Mouse (Mus musculus): ENCODE data around the gene Ceacam1. TPM values are rescaled to one million over a fixed set of nuclear protein-coding genes. Genes with fewer than 3 reads are reported as not detected.
"Not testable (repeated sequence)": the region's sequence is repeated elsewhere in the genome, so short reads cannot be mapped to it uniquely, and the experiment has no call there.

Ceacam1 gene
- total RNA-seq (2017), result 207 to 253 TPM (median 236 TPM) in 3 replicates

DNA sequence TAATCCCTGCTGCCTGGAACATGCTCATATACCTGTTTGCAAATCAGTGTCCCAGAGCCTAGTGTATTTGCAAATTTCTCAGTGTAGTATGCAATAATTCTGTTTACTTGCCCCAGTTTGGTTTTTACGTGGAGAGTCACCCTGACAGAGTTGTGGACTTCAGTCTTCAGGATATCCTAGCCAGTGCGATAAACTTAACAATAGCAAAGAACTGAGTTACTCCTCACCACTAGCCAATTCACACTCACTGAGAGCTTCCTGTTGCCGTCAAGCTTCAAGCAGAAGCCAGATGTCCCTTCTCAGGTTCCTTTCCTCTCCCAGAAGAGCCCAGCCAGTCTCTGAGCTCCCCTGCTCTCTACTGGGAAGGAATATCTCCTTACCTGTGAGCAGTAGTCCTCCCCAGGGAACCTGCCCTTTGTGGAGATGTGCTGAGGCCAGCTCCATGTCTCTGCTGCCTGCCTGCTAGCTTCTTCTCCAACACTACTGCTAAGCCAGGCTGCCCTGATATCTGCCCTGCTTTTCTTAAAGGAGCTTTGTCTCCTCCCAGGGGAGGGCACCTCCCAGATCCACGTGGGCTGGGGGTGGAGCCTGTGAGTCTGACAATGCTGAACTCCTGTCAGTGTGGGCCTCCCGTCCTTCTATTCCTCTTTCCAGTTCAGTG, at the start of gene Ceacam1:
Gene Ceacam1, minus strand, starts transcription at position 513 of the 661 bp plus-strand sequence.
- ATAC-seq (replicated peaks; ENCODE audit: insufficient number of reproducible peaks, low FRiP score, low TSS enrichment, poor library complexity, severe bottlenecking), result peak; percentile 92

DNA sequence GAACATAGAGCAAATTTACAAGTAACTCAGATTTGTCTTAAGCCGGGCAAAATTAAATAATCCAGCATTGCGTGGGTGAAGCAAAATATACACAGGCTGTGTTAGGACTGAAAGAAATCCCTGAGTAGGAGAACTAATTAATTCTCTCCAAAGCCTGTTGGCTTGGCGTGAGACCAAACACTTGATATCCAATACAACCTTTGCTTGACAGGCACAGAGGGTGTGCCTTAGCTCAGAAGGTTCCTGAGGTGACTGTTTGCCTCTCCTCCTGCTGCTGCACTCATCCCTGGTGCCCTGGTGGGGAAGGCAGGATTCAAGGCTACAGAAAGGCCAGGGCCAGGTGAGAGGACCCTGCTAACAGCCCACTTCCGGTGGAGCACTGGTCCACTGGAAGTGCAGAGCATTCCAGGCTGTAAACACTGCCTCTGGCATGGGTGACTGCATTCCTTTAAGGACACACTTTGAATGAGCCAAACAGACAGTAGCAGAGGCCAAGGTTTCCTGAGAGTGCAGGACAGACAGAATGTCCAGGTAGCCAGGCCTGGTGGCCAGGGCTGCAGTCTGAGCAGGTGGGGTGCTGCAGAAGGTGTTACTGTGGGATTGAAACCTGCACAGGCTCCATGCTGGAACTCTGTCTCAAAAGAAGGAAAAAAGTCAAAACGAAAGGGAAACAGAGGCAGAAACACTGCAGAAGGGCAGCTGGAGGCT, 38.8 kb upstream of the Ceacam1 start:
- ATAC-seq (replicated peaks; ENCODE audit: insufficient number of reproducible peaks, low FRiP score, low TSS enrichment, poor library complexity, severe bottlenecking), result not testable (repeated sequence)

DNA sequence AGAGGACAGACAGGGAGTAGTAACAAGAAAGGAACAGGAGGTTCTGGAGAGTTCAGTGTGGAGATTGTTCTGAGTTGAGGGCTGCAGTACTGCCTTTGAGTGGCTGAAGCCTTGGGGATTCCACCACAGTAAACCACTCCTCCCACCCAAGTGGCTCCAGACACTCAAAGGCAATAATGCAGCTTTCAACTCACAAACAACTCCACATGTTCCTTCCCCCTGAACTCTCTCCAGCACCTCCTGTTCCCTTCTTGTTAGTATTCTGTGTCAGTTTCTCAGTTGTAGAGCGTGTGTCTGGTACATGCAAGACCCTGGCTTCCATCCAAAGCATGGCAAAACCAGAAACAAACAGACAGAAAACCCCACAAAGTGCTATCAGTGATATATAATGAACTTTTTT, 38.3 kb upstream of the Ceacam1 start:
- ATAC-seq (replicated peaks; ENCODE audit: insufficient number of reproducible peaks, low FRiP score, low TSS enrichment, poor library complexity, severe bottlenecking), result not testable (repeated sequence)

DNA sequence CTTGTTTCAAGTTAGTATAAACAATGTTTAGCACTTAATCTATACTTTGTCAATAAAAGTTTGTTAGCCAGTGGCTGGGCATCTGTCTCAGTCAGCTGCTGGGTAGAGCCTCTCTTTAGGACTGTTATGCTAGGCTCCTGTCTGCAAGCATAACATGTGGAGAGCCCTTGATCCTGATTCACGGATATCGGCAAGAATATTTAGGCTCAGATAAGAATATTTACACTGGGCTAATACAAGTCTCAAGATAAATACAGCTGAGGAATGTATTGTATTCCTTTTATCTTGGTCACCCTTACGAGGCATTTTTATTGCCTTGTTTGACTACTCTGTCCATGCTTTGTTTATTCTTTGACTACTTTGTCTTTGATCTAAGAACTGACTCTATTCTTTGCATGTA, 32.5 kb upstream of the Ceacam1 start:
- ATAC-seq (replicated peaks; ENCODE audit: insufficient number of reproducible peaks, low FRiP score, low TSS enrichment, poor library complexity, severe bottlenecking), result no peak

DNA sequence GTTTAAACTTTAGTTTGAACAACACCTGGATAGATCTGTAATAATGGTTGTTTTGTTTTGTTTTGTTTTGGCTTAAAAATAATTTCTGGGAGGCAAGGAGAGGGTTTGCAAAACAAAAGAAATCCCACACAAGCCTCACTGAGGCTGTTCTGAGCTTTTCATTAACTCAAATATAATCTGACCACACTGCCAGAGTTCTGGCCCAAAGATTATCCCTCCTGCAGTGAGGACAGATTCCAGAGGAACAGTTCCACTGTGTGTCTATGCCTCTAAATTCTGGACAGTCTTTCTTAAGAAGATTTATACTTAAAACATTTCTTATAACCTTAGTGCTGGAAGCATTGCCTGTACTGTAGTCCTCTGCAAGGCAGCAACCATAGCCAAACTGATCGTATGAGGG, 17.2 kb upstream of the Ceacam1 start:
- no peak for ATAC-seq (replicated peaks; ENCODE audit: insufficient number of reproducible peaks, low FRiP score, low TSS enrichment, poor library complexity, severe bottlenecking)

DNA sequence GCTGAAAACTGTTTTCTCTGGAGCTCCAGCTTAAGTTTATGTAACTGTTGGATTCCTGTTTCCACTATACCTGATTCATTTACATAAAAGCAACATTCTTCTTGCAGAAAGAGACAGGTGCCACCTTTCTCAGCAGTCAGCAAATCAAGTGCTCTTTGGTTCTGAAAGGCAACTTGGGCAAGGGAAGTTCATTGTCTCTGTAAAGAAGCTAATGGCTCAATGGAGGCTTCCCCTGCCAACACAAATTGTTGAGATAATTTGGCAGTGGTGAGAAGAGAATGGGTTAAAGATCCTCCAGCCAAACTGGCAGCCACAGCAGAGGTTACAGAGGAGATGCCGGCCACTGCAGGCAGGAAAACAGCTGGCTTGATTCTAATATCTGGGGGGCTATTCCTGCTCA, 13.3 kb upstream of the Ceacam1 start:
- ATAC-seq (replicated peaks; ENCODE audit: insufficient number of reproducible peaks, low FRiP score, low TSS enrichment, poor library complexity, severe bottlenecking), result not testable (repeated sequence)

DNA sequence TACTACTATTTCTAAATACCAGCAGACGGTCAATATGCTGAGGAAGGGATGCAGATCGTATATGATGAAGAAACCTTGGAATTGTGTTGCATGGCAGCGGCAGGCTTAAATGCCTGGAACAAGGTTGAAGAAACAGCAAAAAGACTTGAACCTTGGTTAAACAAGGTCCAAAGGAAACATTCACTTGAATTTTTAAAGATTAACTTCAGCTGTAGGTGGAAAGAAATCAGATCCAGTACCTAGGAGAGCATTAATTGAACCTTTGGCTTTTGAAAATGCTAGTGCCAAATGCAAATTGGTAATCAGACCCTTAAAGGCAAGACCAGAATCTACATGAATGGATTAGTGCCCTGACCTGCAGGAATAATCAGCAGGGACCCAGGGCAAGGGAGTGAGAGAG, 12.0 kb upstream of the Ceacam1 start:
- ATAC-seq (replicated peaks; ENCODE audit: insufficient number of reproducible peaks, low FRiP score, low TSS enrichment, poor library complexity, severe bottlenecking), result not testable (repeated sequence)

DNA sequence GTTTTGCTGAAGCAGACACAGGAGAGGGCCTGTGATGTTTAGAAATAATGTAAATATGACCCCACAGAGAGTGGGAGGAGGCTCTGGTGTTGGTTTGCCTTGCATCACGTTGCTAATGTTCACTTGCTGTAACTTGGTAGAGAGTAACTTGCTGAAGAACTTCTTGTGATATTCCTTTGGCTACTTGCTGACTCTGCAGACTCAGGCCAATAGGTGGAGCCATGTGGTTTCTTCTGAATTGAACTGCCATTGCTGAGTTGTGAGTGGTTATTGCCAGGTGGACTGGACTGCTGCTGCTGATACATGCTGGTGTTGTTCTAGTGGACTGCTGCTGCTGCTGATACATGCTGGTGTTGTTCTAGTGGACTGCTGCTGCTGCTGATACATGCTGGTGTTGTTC, 8.8 kb upstream of the Ceacam1 start:
- ATAC-seq (replicated peaks; ENCODE audit: insufficient number of reproducible peaks, low FRiP score, low TSS enrichment, poor library complexity, severe bottlenecking), result no peak

DNA sequence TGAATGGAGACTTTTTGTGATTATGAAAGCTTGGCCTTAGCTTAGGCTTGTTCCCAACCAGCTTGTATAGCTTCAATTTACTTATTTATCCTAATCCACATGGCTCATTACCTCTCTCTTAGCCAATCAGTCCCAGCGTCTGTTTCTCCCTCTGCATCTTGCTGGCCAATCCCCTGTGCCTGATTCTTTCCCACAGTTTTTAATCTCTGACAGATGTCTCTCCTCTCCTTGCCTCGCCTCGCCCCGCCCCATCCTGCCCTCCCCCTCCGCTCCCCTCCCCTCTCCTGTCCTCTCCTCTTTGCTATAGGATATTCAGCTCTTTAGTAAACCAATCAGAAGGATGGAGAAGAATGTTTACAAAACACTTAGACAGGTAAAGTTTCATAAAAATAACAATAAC, 7.7 kb upstream of the Ceacam1 start:
- ATAC-seq (replicated peaks; ENCODE audit: insufficient number of reproducible peaks, low FRiP score, low TSS enrichment, poor library complexity, severe bottlenecking), result no peak

DNA sequence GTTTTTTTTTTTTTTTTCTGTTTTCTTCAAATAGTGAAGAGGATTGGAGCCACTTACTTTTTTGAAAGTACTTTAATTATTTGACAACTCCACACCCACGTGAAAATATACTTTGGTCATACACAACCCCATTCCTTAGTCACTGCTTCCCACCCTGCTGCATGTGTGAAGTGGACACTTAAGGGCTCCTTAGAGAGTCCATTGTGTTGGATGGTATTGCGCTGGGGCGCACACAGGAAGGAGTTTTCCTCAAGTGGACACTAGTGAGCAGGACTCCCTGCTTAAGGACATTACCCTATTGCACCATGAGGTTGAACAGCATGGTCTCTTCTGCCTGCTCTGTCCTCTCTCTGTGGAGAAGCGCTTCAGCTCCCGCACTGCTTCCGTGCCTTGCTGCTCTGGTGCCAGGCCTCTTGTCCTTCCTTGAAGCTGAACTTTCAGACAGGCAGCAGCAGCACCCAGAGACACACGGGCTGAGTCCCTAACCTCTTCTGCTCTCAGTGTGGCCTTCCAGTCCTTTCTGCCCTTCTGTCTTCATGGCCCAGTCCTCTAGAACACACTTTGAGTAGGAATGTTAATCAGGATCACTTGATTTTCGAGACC, 5.8 kb upstream of the Ceacam1 start:
- ATAC-seq (replicated peaks; ENCODE audit: insufficient number of reproducible peaks, low FRiP score, low TSS enrichment, poor library complexity, severe bottlenecking), result no peak

DNA sequence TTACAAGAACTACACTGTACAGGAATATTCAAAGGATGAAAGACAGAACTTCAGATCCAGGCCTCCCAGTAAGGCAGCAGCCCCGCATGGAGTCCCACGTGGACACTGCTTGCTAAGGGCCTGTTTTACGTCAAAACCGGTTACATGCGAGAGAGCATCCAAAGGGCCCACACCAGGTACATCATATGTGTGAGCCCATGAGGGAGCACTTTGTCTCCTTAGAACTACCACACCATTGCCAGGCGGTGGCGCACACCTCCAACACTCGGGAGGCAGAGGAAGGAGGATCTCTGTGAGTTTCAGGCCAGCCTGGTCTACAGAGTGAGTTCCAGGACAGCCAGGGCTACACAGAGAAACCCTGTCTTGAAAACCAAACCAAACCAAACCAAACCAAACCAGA, 3.4 kb upstream of the Ceacam1 start:
- not testable (repeated sequence) for ATAC-seq (replicated peaks; ENCODE audit: insufficient number of reproducible peaks, low FRiP score, low TSS enrichment, poor library complexity, severe bottlenecking)

DNA sequence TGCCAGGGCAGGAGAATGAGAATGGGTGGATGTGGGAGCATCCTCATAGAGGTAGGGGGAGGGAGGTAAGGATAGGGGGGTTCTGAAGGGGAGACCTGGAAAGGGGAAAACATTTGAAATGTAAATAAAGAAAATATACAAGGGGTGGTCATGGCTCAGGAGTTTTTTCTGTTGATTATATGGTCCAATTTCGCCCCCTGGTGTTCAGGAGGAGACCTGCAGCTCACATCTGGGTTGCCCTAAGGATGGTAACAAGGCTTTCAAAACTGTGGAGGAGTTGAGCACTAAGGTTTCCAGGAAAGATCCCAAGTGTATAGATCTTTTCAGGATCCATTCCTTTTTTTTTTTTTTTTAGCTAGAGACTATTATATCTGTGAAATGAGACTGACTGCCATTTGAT, 2.0 kb upstream of the Ceacam1 start:
- ATAC-seq (replicated peaks; ENCODE audit: insufficient number of reproducible peaks, low FRiP score, low TSS enrichment, poor library complexity, severe bottlenecking), result 0 out of 2 replicates have a peak, but pooled peaks have one; percentile 48

DNA sequence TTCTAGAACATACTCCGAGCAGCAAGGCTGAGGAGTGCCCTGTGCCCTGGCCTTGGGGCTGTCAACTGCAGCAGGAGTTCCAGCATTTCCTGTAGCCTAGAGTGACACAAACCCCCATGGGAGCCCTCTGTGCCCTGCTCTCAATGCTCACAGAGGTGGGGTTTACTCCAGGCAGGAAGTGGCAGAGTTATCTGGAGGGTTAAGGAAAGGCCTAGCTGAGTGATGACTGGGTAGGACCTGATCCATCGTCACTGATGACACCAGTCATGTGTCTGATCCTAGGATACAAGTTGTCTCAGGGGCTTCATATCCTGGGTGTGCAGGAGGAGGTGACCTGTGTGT, 320 bp upstream of the Ceacam1 start:
- peak; percentile 25; the same call in 1 of the 2 replicates for ATAC-seq (replicated peaks; ENCODE audit: insufficient number of reproducible peaks, low FRiP score, low TSS enrichment, poor library complexity, severe bottlenecking)

DNA sequence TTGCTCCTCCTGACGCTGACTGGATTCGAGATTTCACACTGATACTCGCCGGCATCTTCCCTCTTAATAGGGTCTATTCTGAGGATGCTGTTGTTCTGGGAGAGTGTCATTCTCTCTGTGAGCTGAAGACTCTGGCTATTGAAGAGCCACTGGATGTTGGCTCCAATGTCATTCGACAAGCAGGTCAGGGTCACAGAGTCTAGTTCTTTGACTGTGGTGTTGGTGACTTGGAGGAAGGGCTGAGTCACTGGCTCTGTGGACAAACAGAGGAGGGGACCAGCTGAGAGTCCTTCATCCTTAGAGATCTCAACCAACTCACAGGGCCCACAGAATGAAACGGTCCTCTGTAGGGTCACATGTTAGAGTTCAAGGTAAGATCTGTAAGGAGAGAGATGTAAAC, 5.6 kb downstream of the Ceacam1 start:
- not testable (repeated sequence) for ATAC-seq (replicated peaks; ENCODE audit: insufficient number of reproducible peaks, low FRiP score, low TSS enrichment, poor library complexity, severe bottlenecking)

DNA sequence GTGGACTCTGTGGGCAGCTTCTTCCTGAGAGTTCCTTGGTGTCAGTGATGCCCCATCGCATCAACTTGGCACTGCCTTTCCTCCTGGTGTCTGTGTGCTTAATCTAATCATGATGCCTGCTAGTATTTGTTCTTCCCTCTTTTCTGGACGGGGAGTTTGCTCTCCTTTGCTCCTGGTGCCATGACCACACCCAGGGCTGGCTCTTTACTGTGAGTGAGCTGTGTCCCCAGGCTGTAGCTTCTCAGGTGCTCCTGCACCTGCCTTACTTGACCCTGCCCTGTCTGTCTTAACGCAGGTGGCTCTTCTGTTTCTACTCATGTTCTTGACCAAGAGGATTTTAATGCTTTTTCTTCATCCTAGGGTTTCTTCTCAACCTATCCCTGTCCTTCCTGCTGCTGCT, 11.8 kb downstream of the Ceacam1 start:
- ATAC-seq (replicated peaks; ENCODE audit: insufficient number of reproducible peaks, low FRiP score, low TSS enrichment, poor library complexity, severe bottlenecking), result not testable (repeated sequence)

DNA sequence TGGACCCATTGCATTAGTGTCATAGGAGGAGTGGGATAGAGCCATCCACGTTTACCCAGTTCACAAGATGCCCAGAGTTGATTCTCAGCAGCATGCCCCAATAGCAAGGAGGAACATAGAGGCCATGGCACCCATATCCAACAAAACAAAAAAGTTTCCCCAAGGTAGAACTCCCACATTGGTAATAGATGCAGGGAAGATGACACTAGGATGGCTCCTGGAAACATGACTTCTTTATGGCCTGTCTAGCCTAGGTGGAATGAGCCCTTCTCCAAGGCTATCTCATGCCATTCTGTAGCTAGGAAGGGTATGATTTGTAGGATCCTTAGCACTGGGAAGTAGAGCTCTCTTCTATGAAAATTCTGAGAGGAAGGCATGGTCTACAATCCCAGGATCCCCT, 12.4 kb downstream of the Ceacam1 start:
- ATAC-seq (replicated peaks; ENCODE audit: insufficient number of reproducible peaks, low FRiP score, low TSS enrichment, poor library complexity, severe bottlenecking), result no peak

DNA sequence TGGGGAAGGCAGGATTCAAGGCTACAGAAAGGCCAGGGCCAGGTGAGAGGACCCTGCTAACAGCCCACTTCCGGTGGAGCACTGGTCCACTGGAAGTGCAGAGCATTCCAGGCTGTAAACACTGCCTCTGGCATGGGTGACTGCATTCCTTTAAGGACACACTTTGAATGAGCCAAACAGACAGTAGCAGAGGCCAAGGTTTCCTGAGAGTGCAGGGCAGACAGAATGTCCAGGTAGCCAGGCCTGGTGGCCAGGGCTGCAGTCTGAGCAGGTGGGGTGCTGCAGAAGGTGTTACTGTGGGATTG, 15.4 kb downstream of the Ceacam1 start:
- not testable (repeated sequence) for ATAC-seq (replicated peaks; ENCODE audit: insufficient number of reproducible peaks, low FRiP score, low TSS enrichment, poor library complexity, severe bottlenecking)

DNA sequence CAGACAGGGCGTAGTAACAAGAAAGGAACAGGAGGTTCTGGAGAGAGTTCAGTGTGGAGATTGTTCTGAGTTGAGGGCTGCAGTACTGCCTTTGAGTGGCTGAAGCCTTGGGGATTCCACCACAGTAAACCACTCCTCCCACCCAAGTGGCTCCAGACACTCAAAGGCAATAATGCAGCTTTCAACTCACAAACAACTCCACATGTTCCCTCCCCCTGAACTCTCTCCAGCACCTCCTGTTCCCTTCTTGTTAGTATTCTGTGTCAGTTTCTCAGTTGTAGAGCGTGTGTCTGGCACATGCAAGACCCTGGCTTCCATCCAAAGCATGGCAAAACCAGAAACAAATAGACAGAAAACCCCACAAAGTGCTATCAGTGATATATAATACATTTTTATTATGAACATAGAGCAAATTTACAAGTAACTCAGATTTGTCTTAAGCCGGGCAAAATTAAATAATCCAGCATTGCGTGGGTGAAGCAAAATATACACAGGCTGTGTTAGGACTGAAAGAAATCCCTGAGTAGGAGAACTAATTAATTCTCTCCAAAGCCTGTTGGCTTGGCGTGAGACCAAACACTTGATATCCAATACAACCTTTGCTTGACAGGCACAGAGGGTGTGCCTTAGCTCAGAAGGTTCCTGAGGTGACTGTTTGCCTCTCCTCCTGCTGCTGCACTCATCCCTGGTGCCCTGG, 15.9 kb downstream of the Ceacam1 start:
- not testable (repeated sequence) for ATAC-seq (replicated peaks; ENCODE audit: insufficient number of reproducible peaks, low FRiP score, low TSS enrichment, poor library complexity, severe bottlenecking)

DNA sequence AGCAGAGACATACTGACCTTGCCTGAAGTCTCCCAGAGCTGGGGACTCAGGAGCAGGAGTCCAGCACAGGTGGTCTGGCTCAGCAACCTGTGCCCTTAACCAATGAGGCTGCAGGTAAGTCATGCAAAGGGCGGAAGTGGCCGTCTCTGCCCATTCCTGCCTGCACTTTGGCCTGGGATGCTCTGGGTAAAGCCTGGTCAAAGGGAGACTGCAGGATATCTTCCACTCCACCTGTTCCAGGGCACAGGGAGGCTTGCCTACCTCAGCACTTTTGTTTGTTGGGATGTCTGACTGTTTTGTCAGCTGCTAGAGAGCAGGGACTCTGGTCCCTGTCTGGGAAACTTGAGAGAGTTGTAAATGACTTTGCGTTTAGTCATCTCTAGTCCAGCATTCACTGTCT, 25.3 kb downstream of the Ceacam1 start:
- ATAC-seq (replicated peaks; ENCODE audit: insufficient number of reproducible peaks, low FRiP score, low TSS enrichment, poor library complexity, severe bottlenecking), result no peak

Measured in monocyte, adult 5-6 weeks (primary cell).